Mouse (Mus musculus) right cerebral cortex, adult 2 months (tissue): ENCODE data around the gene Cd44.

Experiments
- DNase-seq, 2 experiments: peaks; one replicate each; pipeline ENCODE4 v3.0.0; 2021 to 2022; ENCODE audit warnings: low spot score in 2 of 2

The Cd44 gene

GRCm38 (mm10) chr2:102763991-102764390 lies 137.5 kb downstream of the Cd44 start:
- DNase-seq: no peak

GRCm38 (mm10) chr2:102763176-102763575 lies 138.3 kb downstream of the Cd44 start:
- no peak for DNase-seq
